Comparison of ENCODE assay signal across 14 mouse cellular contexts in genomic region chr4:141858501-141858900, GRCm38 (mm10). TPM values are rescaled to one million over a fixed set of nuclear protein-coding genes. Genes with fewer than 3 reads are reported as not detected.
DNase-seq lines count a peak whose midpoint lies in the region; ATAC-seq lines count a peak whose summit lies in the region.
"Had no signal": no experiment of that assay in that cellular context is flagged by ENCODE, and none has a peak within 500 bp of the region (broad histone marks: within the 10 kb centered on the region; RNA-seq: fewer than 3 reads in every experiment).

No protein-coding gene starts in this region.

- H3K9ac ChIP-seq in stomach, embryonic 16.5 days (ENCODE audit: low read length), result no peak overlapping the region

- H3K4me2 ChIP-seq in stomach, embryonic 16.5 days (ENCODE audit: low read depth, low read length), result no peak overlapping the region

- H3K9me3 ChIP-seq in stomach, embryonic 16.5 days (replicated peaks; ENCODE audit: control insufficient read depth, low read length), result no peaks in the 10 kb centered on the region

- ATAC-seq in monocyte, adult 5-6 weeks (replicated peaks; ENCODE audit: insufficient number of reproducible peaks, low FRiP score, low TSS enrichment, poor library complexity, severe bottlenecking), result no peak
- no peak for ATAC-seq in stomach, embryonic 16.5 days (ENCODE audit: insufficient read depth, low FRiP score)

- H3K27me3 ChIP-seq in stomach, embryonic 16.5 days (ENCODE audit: control insufficient read depth, insufficient read depth, low read length), result no peaks in the 10 kb centered on the region

- peaks cover 9% of the 10 kb centered on the region for H3K4me1 ChIP-seq in stomach, embryonic 16.5 days (ENCODE audit: control insufficient read depth, insufficient read depth, low read length)

- no peak overlapping the region for H3K4me3 ChIP-seq in stomach, embryonic 16.5 days (replicated peaks; ENCODE audit: low read length)

- DNase-seq in cerebellum, adult 9-11 months, result peak; percentile 17
- no peak for DNase-seq in cerebellum, adult 18-20 months
- DNase-seq in kidney, adult 11 months, result peak; percentile 34
- no peak for DNase-seq in kidney, adult 9 months
- peak; percentile 76 to 77 for DNase-seq in monocyte, adult 2 months (ENCODE audit: low read depth in 1 of 2, low spot score in 2 of 2)
- no peak for DNase-seq in thymus, postnatal 25 days
- DNase-seq: adrenal gland, adult 8-10 months; thymus, postnatal 36 days had no signal

- H3K36me3 ChIP-seq in stomach, embryonic 16.5 days (ENCODE audit: control insufficient read depth, insufficient read depth, low read length), result peaks cover 9% of the 10 kb centered on the region

- H3K27ac ChIP-seq in stomach, embryonic 16.5 days (ENCODE audit: low read length), result peak overlapping the region; percentile 57; the same call in 1 of the 2 replicates
- H3K27ac ChIP-seq: kidney, postnatal 0 days had no signal

- WGBS in stomach, embryonic 16.5 days, result 62% methylated on average over 20 of the region's 20 CpGs

RNA-seq across cellular contexts. Expression of gene Ctrc, which starts 12.3 kb away (rescaled TPM):
- total RNA-seq in monocyte, adult 5-6 weeks (2017), result not detected in 3 replicates
- polyA plus RNA-seq in stomach, embryonic 16.5 days (2015; fragmentation: Nextera tagmentation; extraction: Ambion mirVana), result 0.18 and 0.67 TPM in 2 replicates
- total RNA-seq: adrenal gland, adult 8-10 months; hematopoietic stem cell, adult 5-6 weeks; left cerebral cortex, postnatal 25 days had no signal
- polyA plus RNA-seq: C2C12; kidney, postnatal 0 days had no signal

RNA-seq across cellular contexts. Expression of gene Efhd2, which starts 16.2 kb away (rescaled TPM):
- total RNA-seq in monocyte, adult 5-6 weeks (2017), result 190 to 273 TPM (median 198 TPM) in 3 replicates
- polyA plus RNA-seq in stomach, embryonic 16.5 days (2015; fragmentation: Nextera tagmentation; extraction: Ambion mirVana), result 108 and 110 TPM in 2 replicates

RNA-seq across cellular contexts. Expression of gene Cela2a, which starts 32.5 kb away (rescaled TPM):
- total RNA-seq in monocyte, adult 5-6 weeks (2017), result not detected in 3 replicates
- 754 and 1,267 TPM in 2 replicates for polyA plus RNA-seq in stomach, embryonic 16.5 days (2015; fragmentation: Nextera tagmentation; extraction: Ambion mirVana)
- total RNA-seq: adrenal gland, adult 8-10 months; hematopoietic stem cell, adult 5-6 weeks; left cerebral cortex, postnatal 25 days had no signal
- polyA plus RNA-seq: C2C12 had no signal

Comparison
In these comparisons a context has a peak if more than half of its experiments do, and no peak if none do; other contexts are left out.
1. DNase-seq: peak in cerebellum, adult 9-11 months (single experiment), kidney, adult 11 months (single experiment) and monocyte, adult 2 months (2 of 2); none in cerebellum, adult 18-20 months (0 of 2), kidney, adult 9 months (single experiment) and thymus, postnatal 25 days (single experiment).